Mouse (Mus musculus) heart, postnatal 14 days (tissue): ENCODE measurements around the gene Slc13a4. TPM values are rescaled to one million over a fixed set of nuclear protein-coding genes. Genes with fewer than 3 reads are reported as not detected.

Experiments
- total RNA-seq, 2 experiments: library from RNA; stranded (reverse); gene quantifications; 2 replicates each; pipeline ENCODE4 v1.2.3; 2021

Gene Slc13a4
- total RNA-seq, 2 experiments from 2014 or later = 0.17 to 0.33 TPM

Other genes with a start within 250 kb of the Slc13a4 start
- gene Cnot4, start 174.4 kb downstream of the Slc13a4 start, total RNA-seq = 10 to 100 TPM; 22.6 to 22.8 TPM
- 10 to 100 TPM; 13.6 to 16.9 TPM for gene Nup205, start 130.7 kb downstream of the Slc13a4 start, total RNA-seq
- gene Fam180a, start 18.0 kb upstream of the Slc13a4 start, total RNA-seq = 1 to 10 TPM; 1.5 to 2.2 TPM
- 10 to 100 TPM; 51.1 to 55.0 TPM for gene Mtpn, start 231.8 kb upstream of the Slc13a4 start, total RNA-seq